Mouse (Mus musculus): ENCODE data around the gene Gdap1l1.

DNA sequence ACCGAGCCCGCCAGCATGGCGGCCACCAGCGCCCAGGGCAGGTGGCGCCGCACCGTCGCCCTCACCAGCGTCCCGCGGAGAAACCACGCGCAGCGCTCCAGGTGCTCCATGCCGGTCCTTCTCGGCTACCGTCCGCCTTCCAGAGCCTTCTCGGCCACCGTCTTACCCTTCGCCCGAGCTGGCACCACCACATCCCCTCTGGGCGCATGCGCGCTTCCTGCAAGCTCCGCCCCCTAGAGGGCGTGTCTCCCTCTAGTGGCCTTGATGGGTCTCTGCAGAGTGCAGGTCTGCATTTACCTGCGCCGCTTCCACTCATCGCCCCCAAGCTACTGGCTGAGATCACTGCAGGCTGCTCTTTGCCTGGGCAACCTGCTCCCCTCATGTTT is 34.2 kb downstream of the Gdap1l1 start, which contains the start of gene Fitm2:
- TF ChIP-seq POLR2A (IDR thresholded peaks at IDR 0.05; ENCODE audit: control insufficient read depth, extremely low read depth, insufficient read depth, low read length, poor library complexity) (0 out of 2 replicates have a peak, but pooled peaks have one; percentile 11), CTCF (IDR thresholded peaks at IDR 0.05; ENCODE audit: borderline replicate concordance, control insufficient read depth, extremely low read depth, insufficient read depth, low read length, poor library complexity) (peak; percentile 99)

Data from thymus, adult 2 months (tissue).